Mouse (Mus musculus) left cerebral cortex, adult 2 months (tissue): ENCODE results near the gene Mib2. TPM values are rescaled to one million over a fixed set of nuclear protein-coding genes. Genes with fewer than 3 reads are reported as not detected.

ENCODE experiments used
- DNase-seq, 2 experiments: peaks; one replicate each; pipeline ENCODE4 v3.0.0; 2021 to 2022; ENCODE audit warnings: low spot score in 2 of 2, mixed read lengths in 1 of 2; ENCODE audit errors: extremely low spot score in 1 of 2
- H3K27ac ChIP-seq: fragments of 200-600 bp; 2 replicates; pipeline ENCODE4 v1.8.1; 2022
- H3K4me3 ChIP-seq: fragments of 200-600 bp; 2 replicates; pipeline ENCODE4 v1.8.1; 2022
- CTCF ChIP-seq: fragments of 200-600 bp; IDR thresholded peaks from 2 replicates; pipeline ENCODE4 v1.8.1; 2022; ENCODE audit warnings: antibody characterized with exemption, mild to moderate bottlenecking, moderate library complexity
- intact Hi-C: fragments of 180-260 bp; cut with DNase I; formaldehyde crosslinking; loops from one replicate; pipeline ENCODE4 v1.15.1; 2025
- long read RNA-seq, 2 experiments: library from polyadenylated mRNA; stranded (forward); transcript quantifications; one replicate each; pipeline ENCODE4 v2.0.0; 2021; ENCODE audit warnings: borderline mapping rate in 2 of 2
- total RNA-seq, 2 experiments: library from RNA; stranded (reverse); gene quantifications; 2 replicates each; pipeline ENCODE4 v1.2.3; 2021

Mib2 gene
- 100 to 1,000 TPM; 133 to 140 TPM for total RNA-seq
- long read RNA-seq, experiment 1, transcript Mib2-201 (19 exons, 3,642 nt): major isoform, 44 of 249 reads
- long read RNA-seq, experiment 1, partial matches to known transcripts: 42 of 249 reads
- long read RNA-seq, experiment 1, other reads (novel, unspliced or antisense): 163 of 249 reads
- long read RNA-seq, experiment 2, transcript Mib2-201 (19 exons, 3,642 nt): major isoform, 18 of 205 reads
- long read RNA-seq, experiment 2, partial matches to known transcripts: 29 of 205 reads
- long read RNA-seq, experiment 2, other reads (novel, unspliced or antisense): 158 of 205 reads

DNA sequence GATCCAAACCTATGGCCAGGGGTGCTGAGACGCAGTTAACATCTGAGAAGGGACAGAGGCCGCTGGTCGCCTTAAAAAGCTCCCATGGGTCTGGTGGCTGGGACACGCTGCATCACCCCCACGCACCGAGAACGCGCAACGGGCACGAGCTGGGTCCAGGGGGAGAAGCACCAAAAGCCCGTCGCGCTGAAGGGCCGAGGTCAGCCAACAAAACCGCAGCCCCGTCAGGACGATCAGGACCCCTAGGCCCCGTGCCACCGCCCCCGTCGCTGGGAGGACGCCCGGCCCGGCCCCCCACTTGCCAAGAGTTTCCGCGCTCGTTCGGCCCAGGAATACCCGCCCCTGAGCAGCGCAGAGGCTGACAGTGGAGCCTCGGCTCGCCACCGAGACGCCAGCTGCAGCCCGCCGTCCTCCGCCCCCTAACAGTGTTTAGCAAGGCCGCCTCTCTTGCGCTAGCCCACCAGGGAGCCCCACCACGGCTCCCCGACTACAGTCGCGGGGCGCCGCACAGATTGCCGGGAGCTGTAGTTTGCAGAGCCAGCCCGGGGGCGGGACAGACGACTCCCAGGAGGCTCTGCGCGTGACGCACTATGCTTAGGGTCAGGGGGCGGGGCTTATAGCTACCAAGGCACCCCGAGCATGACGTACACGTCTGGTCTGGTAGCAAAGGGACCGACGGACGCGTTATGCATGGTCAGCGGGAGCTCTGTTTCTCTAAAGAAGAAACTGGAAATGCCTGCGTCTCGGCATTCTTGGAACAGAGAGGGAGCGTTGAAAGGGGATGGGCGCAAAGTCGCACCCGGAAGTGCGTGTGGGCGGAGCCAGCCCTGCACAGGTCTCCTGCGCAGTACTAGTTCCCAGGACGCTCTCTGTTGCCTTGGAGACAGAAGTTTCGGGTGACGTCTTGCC is at the start of gene Mib2:
TSS of gene Mib2 (minus strand) at position 510 of the 909 bp plus-strand sequence.
- no peak for TF ChIP-seq CTCF
- intact Hi-C loops: loop anchor here (5.0 kb wide), 1 partner anchor 33 kb away; the partner anchor contains the start of gene Ssu72
- H3K4me3 ChIP-seq: peak within 1 kb of the TSS; percentile 98

DNA sequence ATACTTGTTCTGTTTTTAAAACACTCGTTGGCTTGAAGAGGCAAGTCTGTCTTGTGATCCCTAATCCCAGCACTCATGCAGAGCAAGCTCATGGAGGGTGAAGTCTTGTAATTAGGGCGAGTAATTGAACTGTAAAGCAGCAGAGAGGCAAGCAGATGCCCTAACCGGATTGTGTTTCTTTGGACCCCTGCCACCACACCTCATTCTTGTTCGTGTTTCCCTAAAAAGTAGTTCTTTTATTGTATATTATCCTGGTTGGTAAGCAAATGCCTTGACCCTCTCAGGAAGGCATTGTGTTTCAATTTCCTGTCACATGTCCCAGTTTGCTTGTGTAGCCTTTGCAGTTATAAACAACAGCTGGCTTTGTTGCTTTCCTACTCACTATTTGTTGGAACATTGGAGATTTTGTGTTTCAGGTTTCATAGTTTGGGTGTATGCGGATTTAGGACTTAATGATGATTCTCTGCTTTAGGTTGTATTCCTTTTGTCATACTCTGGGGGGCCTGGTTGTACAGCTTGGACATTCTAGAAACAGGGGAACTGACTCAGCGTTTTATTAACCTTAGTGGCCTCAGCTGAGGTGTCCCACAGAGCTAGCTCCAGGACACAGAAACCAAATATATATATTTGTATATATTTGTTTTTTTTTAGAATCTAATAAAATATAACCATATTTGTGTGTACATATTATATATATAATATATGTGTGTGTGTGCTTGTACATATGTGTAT is 41.7 kb upstream of the Mib2 start:
- no peak for DNase-seq
- no peak overlapping the region for H3K4me3 ChIP-seq
- intact Hi-C loops: no loop called here
- no peak for TF ChIP-seq CTCF
- H3K27ac ChIP-seq: peak overlapping the region; percentile 22

More for the DNA sequence above, at the start of gene Mib2:
- peak within 1 kb of the TSS; percentile 98 for H3K27ac ChIP-seq
- peak; percentile 97 for DNase-seq

DNA sequence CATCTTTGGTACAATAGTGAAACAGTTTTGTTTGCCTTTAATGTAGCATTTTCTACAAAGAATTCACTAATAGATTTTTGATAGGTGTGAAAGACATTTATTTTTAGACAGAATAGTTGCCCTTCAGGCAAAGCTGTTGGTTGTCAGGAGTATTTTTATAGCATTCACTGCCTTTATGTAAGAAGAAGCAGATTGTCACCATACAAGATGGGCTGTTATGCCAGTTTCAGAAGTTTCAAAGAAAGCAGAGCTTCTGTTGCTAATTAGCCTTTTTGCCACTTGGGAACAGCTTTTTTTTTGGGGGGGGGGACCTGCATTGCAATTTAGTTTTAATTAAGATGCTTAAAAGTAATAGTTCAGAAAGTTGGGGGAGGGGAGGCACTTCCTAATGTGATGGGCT is 40.0 kb upstream of the Mib2 start:
- intact Hi-C loops: no loop called here
- no peak overlapping the region for H3K4me3 ChIP-seq
- TF ChIP-seq CTCF: no peak
- peak overlapping the region; percentile 45; the same call in 1 of the 2 replicates for H3K27ac ChIP-seq
- DNase-seq: no peak

DNA sequence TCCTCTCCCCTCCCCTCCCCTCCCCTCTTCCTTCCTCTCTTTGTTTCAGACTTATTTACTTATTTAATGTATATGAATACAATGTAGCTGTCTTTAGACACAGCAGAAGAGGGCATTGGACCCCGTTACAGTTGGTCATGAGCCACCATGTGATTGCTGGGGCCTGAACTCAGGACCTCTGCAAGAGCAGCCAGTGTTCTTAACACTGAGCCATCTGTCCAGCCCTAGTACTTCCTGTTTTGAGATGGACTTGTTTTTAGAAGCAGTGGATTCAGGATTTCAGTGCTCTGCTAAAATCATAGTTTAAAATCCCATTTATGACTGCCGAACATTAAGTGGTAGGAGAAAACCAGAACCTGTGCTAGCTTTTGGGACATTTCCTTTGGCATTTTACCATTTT is 39.6 kb upstream of the Mib2 start:
- no peak for TF ChIP-seq CTCF
- H3K27ac ChIP-seq: peak overlapping the region; percentile 45; the same call in 1 of the 2 replicates
- DNase-seq: no peak
- intact Hi-C loops: no loop called here
- H3K4me3 ChIP-seq: no peak overlapping the region

DNA sequence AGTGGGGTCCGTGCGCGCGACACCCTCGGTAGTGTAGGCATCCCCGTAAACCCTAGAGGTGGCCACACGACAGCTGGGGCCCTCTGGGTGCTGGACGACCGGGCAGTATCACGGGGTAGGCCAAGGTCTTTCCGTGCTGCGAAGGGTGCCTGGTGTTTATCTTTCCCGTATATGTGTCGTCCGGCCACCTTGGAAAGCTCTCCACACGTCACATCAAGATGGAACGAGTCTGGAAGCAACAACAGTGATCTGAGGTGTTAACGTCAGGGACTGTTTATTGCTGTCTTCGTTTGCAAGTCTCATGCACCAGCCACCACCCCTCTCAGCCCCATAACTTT is 36.6 kb upstream of the Mib2 start:
- H3K27ac ChIP-seq: peak overlapping the region; percentile 95
- peak overlapping the region; percentile 71 for H3K4me3 ChIP-seq
- intact Hi-C loops: loop anchor here (1.0 to 2.0 kb wide), 2 partner anchors 29 to 81 kb away; partner anchors contain the start of genes Cdk11b and Tmem240
- no peak for DNase-seq
- TF ChIP-seq CTCF: no peak

DNA sequence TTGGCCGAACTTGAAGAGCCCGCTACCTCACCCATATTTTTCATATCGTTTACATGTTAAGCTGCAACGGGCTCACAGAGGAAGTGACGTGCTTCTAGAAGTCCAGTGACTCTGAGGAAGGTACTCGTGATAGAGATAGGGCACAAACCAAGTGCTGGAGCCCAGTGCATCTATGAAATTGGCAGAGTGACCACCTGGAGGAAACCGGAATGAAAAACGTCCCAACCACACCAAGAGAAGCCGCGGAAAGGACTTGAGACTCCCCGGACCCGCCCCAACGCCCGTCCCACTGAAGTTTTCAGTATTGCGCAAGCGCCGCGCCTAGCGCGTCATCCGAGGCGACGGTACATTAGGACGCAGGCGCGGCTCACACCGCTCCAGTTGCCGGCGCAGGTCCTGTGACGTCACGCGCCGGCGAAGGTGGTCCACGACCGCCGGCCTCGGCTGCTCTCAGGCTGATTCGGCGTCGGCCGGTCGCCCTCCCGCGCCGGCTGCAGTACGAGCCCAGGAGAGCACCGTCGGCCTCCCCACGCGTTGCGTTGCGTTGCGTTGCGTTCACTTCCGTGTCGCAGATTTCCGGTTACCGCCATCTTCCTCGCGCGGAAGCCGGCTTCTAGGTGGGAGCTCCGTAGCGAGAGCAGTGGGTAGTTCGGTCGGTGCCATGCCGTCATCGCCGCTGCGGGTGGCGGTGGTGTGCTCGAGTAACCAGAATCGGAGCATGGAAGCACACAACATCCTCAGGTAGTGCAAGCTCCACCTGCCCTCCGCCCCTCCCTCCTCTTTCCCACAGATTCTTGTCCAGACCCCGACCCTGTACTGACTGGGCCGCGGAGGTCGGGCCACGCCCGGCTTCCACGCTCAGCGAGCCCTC is 36.0 kb upstream of the Mib2 start, which contains the start of gene Ssu72:
TSS of gene Ssu72 (plus strand) at position 80 of the 871 bp plus-strand sequence.
- no peak for TF ChIP-seq CTCF
- Histone ChIP-seq H3K4me3 (peak within 1 kb of the TSS; percentile 71), H3K27ac (peak within 1 kb of the TSS; percentile 95)
- intact Hi-C loops: loop anchor here (1.0 to 5.0 kb wide), 3 partner anchors 30 to 81 kb away; partner anchors contain the start of genes Cdk11b, Mib2 and Tmem240
- peak; percentile 95 to 97 for DNase-seq

DNA sequence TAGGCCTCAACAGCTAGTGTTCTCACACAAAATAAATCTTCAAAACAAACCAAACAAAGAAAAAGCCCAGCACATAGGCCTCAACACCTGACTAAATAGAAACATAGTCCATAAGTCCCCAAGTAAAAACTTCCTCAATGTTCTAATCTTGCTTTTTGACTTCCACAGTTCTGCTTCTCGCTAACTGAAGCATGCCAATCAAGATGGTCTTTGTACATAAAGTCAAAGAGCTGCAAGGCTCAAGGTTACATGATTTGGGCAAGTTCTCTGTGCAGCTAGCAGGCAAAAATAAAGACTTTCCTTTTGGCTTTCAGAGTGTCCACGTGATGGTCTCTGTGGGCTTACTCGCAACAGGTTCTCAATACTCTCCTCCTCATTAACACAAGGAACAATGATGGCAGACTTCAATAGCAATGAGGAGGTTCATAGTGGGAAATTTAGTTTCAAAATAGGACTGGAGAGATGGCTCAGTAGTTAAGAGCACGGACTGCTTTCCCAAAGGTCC is 34.5 kb upstream of the Mib2 start:
- no peak overlapping the region for H3K27ac ChIP-seq
- no peak for TF ChIP-seq CTCF
- no peak overlapping the region for H3K4me3 ChIP-seq
- DNase-seq: no peak
- intact Hi-C loops: loop anchor here (5.0 kb wide), 1 partner anchor 36 kb away; the partner anchor contains the start of gene Mib2

DNA sequence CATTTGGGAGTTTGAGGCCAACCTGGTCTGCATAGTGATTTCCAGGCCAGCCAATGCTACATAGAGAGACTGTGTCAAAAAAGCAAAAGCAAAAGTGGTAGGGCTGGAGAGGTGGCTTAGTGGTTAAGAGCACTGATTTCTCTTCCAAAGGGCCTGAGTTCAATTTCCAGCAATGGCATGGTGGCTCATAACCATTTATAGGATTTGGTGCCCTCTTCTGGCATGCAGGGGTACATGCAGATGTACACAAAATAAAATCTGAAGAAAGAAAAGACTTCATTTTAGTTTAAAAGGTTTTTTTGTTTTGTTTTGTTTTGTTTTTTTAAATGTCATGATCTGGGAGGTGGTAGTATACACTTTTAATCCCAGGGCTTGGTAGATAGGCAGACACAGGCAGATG is 31.4 kb upstream of the Mib2 start:
- H3K4me3 ChIP-seq: no peak overlapping the region
- DNase-seq: no peak
- intact Hi-C loops: loop anchor here (5.0 kb wide), 1 partner anchor 33 kb away; the partner anchor contains the start of gene Mib2
- peak; percentile 68 for TF ChIP-seq CTCF
- no peak overlapping the region for H3K27ac ChIP-seq

DNA sequence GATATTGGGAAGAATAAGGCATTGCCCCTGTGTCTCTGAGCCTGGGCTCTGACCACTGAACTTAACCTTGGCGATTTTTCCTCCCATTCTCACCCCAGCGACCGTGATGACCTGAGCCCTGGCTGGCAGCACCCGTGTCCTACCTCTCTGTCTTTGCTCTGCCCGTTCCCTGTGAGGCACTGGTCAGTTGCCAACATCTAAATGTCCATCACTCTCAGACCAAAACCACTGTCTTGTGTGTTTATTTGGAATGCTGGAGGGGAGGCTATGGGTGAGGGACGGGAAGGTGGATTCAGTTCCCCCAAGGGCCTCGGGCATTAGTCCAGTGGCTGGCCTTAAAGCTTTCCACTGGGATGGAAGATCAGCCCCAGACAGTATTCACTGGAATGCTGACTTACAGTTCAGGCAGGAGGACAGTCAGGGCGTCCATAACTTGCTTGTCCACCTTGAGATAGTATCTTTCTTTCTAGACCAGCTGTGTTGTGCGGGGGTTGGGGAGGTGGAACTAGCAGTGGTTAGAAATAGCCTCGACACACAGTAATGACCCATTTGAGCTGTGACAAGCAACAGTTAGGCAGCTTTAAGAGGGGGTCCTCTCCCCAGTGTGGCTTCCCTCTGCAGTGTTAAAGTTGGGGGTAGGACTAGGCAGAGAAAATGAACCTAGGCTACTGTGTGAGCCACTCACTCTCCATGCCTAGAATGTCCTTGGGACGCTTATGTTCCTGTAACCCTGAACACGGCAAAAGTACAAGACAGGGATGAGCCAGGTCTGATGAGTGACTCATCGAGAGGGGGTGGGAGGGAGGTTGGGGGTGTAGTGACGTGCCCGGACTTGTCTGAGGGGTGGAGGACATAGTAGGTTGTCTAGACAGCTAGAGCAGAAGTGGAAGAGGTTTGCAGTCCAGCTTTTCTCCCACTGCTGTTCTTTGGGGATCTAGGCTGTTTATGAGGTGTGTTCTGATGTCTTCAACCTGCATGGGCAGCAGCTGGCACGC is 27.6 kb upstream of the Mib2 start:
- intact Hi-C loops: no loop called here
- TF ChIP-seq CTCF: no peak
- Histone ChIP-seq H3K27ac (peak overlapping the region; percentile 99), H3K4me3 (peak overlapping the region; percentile 85)
- DNase-seq: peak in 1 of 2 experiments; percentile 15
